Mouse (Mus musculus) liver, postnatal 0 days (tissue): ENCODE results near the gene Olfr894.

ENCODE experiments used
- CTCF ChIP-seq: sonication (generic); IDR thresholded peaks from 2 replicates; pipeline ENCODE4 v1.5.1; 2016; ENCODE audit warnings: antibody characterized with exemption, low read depth
- EP300 ChIP-seq: IDR thresholded peaks from 2 replicates; pipeline ENCODE4 v1.6.1; 2016; ENCODE audit warnings: antibody characterized with exemption, low read depth, mild to moderate bottlenecking

- TF ChIP-seq CTCF, result no peak
- TF ChIP-seq EP300, result no peak
Measured at GRCm38 (mm10) chr9:38180721-38181120, 37.1 kb upstream of the Olfr894 start, which contains the start of gene Olfr891.
